Mouse (Mus musculus) limb, embryonic 10.5 days (tissue): Measurements from ENCODE around the gene Trabd. TPM values are rescaled to one million over a fixed set of nuclear protein-coding genes. Genes with fewer than 3 reads are reported as not detected.

Experiments
- DNase-seq: peaks from one replicate; pipeline ENCODE4 v3.0.0-alpha.2; 2017; ENCODE audit warnings: low spot score
- H3K27ac ChIP-seq: fragments of 300-500 bp; sonication (generic); 2 replicates; pipeline ENCODE4 v1.5.1; 2016; ENCODE audit warnings: mild to moderate bottlenecking
- H3K27me3 ChIP-seq: fragments of 300-500 bp; sonication (generic); 2 replicates; pipeline ENCODE4 v1.6.1; 2016; ENCODE audit warnings: low read depth, mild to moderate bottlenecking; ENCODE audit not compliant: poor library complexity, severe bottlenecking
- H3K36me3 ChIP-seq: fragments of 300-500 bp; sonication (generic); 2 replicates; pipeline ENCODE4 v1.6.1; 2016; ENCODE audit warnings: mild to moderate bottlenecking, moderate library complexity
- H3K4me1 ChIP-seq: fragments of 300-500 bp; sonication (generic); 2 replicates; pipeline ENCODE4 v1.6.1; 2016
- H3K4me3 ChIP-seq: fragments of 300-500 bp; sonication (generic); 2 replicates; pipeline ENCODE4 v1.5.1; 2016; ENCODE audit warnings: mild to moderate bottlenecking, moderate library complexity
- H3K9me3 ChIP-seq: fragments of 300-500 bp; sonication (generic); replicated peaks from 2 replicates; pipeline ENCODE4 v1.6.1; 2016; ENCODE audit warnings: mild to moderate bottlenecking
- WGBS: fragments of 180-500 bp; shearing (Covaris S2); methylation state at CpG from one replicate; pipeline ENCODE4 v1.1.7; 2016; 5-methylcytosine and 5-hydroxymethylcytosine counted together
- polyA plus RNA-seq: library from polyadenylated mRNA; unstranded; fragments of >200 nt; fragmentation: Nextera tagmentation; extraction: Ambion mirVana; gene quantifications from 2 replicates; pipeline ENCODE4 v1.2.1, GENCODE M21; 2016

Gene Trabd
- polyA plus RNA-seq, 1 experiment from 2014 or later, result 59.5 TPM

GRCm38 (mm10) chr15:89118007-89118406, 43.1 kb downstream of the Trabd start:
- Histone ChIP-seq H3K36me3 (peaks cover 77% of the 10 kb centered on the region), H3K9me3 (no peaks in the 10 kb centered on the region), H3K27me3 (no peaks in the 10 kb centered on the region), H3K27ac (no peak overlapping the region), H3K4me3 (no peak overlapping the region), H3K4me1 (peaks cover 29% of the 10 kb centered on the region)
- DNase-seq, result no peak

GRCm38 (mm10) chr15:89122649-89123366, 47.9 kb downstream of the Trabd start, which contains the start of gene Tubgcp6:
Tubgcp6 (minus strand) TSS chr15:89123112.
- no peaks in the 10 kb centered on the region for H3K9me3 ChIP-seq
- peak within 1 kb of the TSS; percentile 87 for H3K27ac ChIP-seq
- DNase-seq, result peak; percentile 97
- peak within 1 kb of the TSS; percentile 82 for H3K4me3 ChIP-seq
- no peaks in the 10 kb centered on the region for H3K27me3 ChIP-seq
- peaks cover 42% of the 10 kb centered on the region for H3K36me3 ChIP-seq
- peaks cover 43% of the 10 kb centered on the region for H3K4me1 ChIP-seq
- 1% methylated on average over 47 of the region's 47 CpGs for WGBS

- H3K4me1 ChIP-seq, result peaks cover 51% of the 10 kb centered on the region
- H3K27me3 ChIP-seq, result no peaks in the 10 kb centered on the region
- H3K4me3 ChIP-seq, result peak overlapping the region; percentile 82
- peak overlapping the region; percentile 87 for H3K27ac ChIP-seq
- peak; percentile 53 for DNase-seq
- no peaks in the 10 kb centered on the region for H3K9me3 ChIP-seq
- WGBS, result 39% methylated on average over 11 of the region's 11 CpGs
- H3K36me3 ChIP-seq, result peaks cover 34% of the 10 kb centered on the region
Measured at GRCm38 (mm10) chr15:89123595-89123994, 48.7 kb downstream of the Trabd start.

GRCm38 (mm10) chr15:89124312-89124711, 49.4 kb downstream of the Trabd start:
- Histone ChIP-seq H3K27me3 (no peaks in the 10 kb centered on the region), H3K4me3 (no peak overlapping the region), H3K27ac (no peak overlapping the region), H3K4me1 (peaks cover 56% of the 10 kb centered on the region), H3K36me3 (peaks cover 28% of the 10 kb centered on the region), H3K9me3 (no peaks in the 10 kb centered on the region)
- DNase-seq, result no peak
- 98% methylated on average over 3 of the region's 3 CpGs for WGBS

- Histone ChIP-seq H3K9me3 (no peaks in the 10 kb centered on the region), H3K4me1 (peaks cover 49% of the 10 kb centered on the region), H3K4me3 (no peak overlapping the region), H3K27me3 (no peaks in the 10 kb centered on the region), H3K36me3 (peaks cover 25% of the 10 kb centered on the region), H3K27ac (no peak overlapping the region)
- no peak for DNase-seq
- 94% methylated on average over 9 of the region's 9 CpGs for WGBS
Measured at GRCm38 (mm10) chr15:89125351-89125750, 50.4 kb downstream of the Trabd start.

- DNase-seq, result no peak
- no peak overlapping the region for H3K27ac ChIP-seq
Measured at GRCm38 (mm10) chr15:89126622-89127021, 51.7 kb downstream of the Trabd start.

GRCm38 (mm10) chr15:89127364-89127940, 52.5 kb downstream of the Trabd start:
- WGBS, result 86% methylated on average over 8 of the region's 8 CpGs
- no peaks in the 10 kb centered on the region for H3K9me3 ChIP-seq
- peaks cover 38% of the 10 kb centered on the region for H3K36me3 ChIP-seq
- DNase-seq, result no peak
- H3K27me3 ChIP-seq, result no peaks in the 10 kb centered on the region
- peak overlapping the region; percentile 89 for H3K27ac ChIP-seq
- H3K4me3 ChIP-seq, result peak overlapping the region; percentile 71
- peaks cover 28% of the 10 kb centered on the region for H3K4me1 ChIP-seq

More at GRCm38 (mm10) chr15:89126622-89127021, 51.7 kb downstream of the Trabd start:
- Histone ChIP-seq H3K27me3 (no peaks in the 10 kb centered on the region), H3K9me3 (no peaks in the 10 kb centered on the region), H3K4me1 (peaks cover 37% of the 10 kb centered on the region), H3K4me3 (no peak overlapping the region), H3K36me3 (peaks cover 30% of the 10 kb centered on the region)
- 91% methylated on average over 8 of the region's 8 CpGs for WGBS

GRCm38 (mm10) chr15:89128382-89129350, 53.7 kb downstream of the Trabd start, which contains the start of gene Hdac10:
Hdac10 (minus strand) TSS chr15:89128700.
- Histone ChIP-seq H3K4me3 (peak within 1 kb of the TSS; percentile 71), H3K27me3 (no peaks in the 10 kb centered on the region), H3K4me1 (peaks cover 24% of the 10 kb centered on the region), H3K36me3 (peaks cover 45% of the 10 kb centered on the region), H3K27ac (peak within 1 kb of the TSS; percentile 89), H3K9me3 (no peaks in the 10 kb centered on the region)
- DNase-seq, result peak; percentile 89
- 4% methylated on average over 36 of the region's 36 CpGs for WGBS

- Histone ChIP-seq H3K27me3 (no peaks in the 10 kb centered on the region), H3K9me3 (no peaks in the 10 kb centered on the region), H3K27ac (no peak overlapping the region), H3K4me1 (peaks cover 19% of the 10 kb centered on the region), H3K36me3 (peaks cover 49% of the 10 kb centered on the region), H3K4me3 (no peak overlapping the region)
- DNase-seq, result no peak
Measured at GRCm38 (mm10) chr15:89130245-89130644, 55.3 kb downstream of the Trabd start.

GRCm38 (mm10) chr15:89131316-89131715, 56.4 kb downstream of the Trabd start:
- Histone ChIP-seq H3K4me3 (no peak overlapping the region), H3K4me1 (peaks cover 19% of the 10 kb centered on the region), H3K27me3 (no peaks in the 10 kb centered on the region), H3K9me3 (no peaks in the 10 kb centered on the region), H3K27ac (no peak overlapping the region), H3K36me3 (peaks cover 42% of the 10 kb centered on the region)
- 90% methylated on average over 3 of the region's 3 CpGs for WGBS
- no peak for DNase-seq
